ENCODE assay signal across 26 mouse cellular contexts in the genomic region with DNA sequence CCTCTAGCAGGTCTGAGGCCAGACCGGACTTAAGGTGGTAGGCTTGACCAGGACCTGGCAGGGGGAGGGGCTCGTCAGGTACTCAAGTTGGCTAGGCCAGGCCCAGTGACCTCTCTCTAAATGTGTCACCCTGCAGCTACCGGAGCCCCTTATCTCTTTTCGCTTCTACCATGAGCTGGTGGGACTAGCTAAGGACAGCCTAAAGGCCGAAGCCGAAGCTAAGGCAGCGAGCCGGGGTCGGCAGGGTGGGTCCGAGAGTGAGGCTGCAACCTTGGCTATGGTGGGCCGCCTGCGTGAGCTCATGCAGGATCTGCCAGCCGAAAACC. TPM values are rescaled to one million over a fixed set of nuclear protein-coding genes. Genes with fewer than 3 reads are reported as not detected.
DNase-seq lines count a peak whose midpoint lies in the region; ATAC-seq lines count a peak whose summit lies in the region.
"Had no signal": no experiment of that assay in that cellular context is flagged by ENCODE, and none has a peak within 500 bp of the region (broad histone marks: within the 10 kb centered on the region; RNA-seq: fewer than 3 reads in every experiment).

No protein-coding gene starts in this region.

- H3K9ac ChIP-seq in heart, embryonic 12.5 days, result no peak overlapping the region
- H3K9ac ChIP-seq: embryonic facial prominence, embryonic 13.5 days; embryonic facial prominence, embryonic 15.5 days; forebrain, embryonic 12.5 days had no signal

- peaks cover 15% of the 10 kb centered on the region for H3K4me1 ChIP-seq in heart, embryonic 12.5 days (replicated peaks)
- peaks cover 99% of the 10 kb centered on the region for H3K4me1 ChIP-seq in megakaryocyte, embryonic 14.5 days
- peaks cover 16% of the 10 kb centered on the region; the same call in 1 of the 2 replicates for H3K4me1 ChIP-seq in embryonic facial prominence, embryonic 10.5 days
- H3K4me1 ChIP-seq: forebrain, embryonic 12.5 days had no signal

- no peak overlapping the region for H3K4me3 ChIP-seq in heart, embryonic 12.5 days
- H3K4me3 ChIP-seq in megakaryocyte, embryonic 14.5 days (replicated peaks), result peak overlapping the region; percentile 76
- no peak overlapping the region for H3K4me3 ChIP-seq in embryonic facial prominence, embryonic 10.5 days
- H3K4me3 ChIP-seq: embryonic facial prominence, embryonic 13.5 days; embryonic facial prominence, embryonic 15.5 days; erythroblast, embryonic 14.5 days; forebrain, embryonic 10.5 days; forebrain, embryonic 12.5 days had no signal

- peak; percentile 93 for DNase-seq in heart, adult 11 months
- no peak for DNase-seq in embryonic facial prominence, embryonic 10.5 days (ENCODE audit: low spot score)
- DNase-seq: adrenal gland, adult 8-10 months; adrenal gland, postnatal 14 days; adrenal gland, postnatal 36 days; B cell, adult 2 months; cerebellum, adult 11-12 months; cerebellum, adult 2 months; cerebellum, adult 9-10 months; cerebellum, postnatal 10 days; cerebellum, postnatal 25 days had no signal

- H3K36me3 ChIP-seq in heart, embryonic 12.5 days, result peaks cover 20% of the 10 kb centered on the region
- H3K36me3 ChIP-seq in megakaryocyte, embryonic 14.5 days (replicated peaks; ENCODE audit: low read length), result peaks cover 99% of the 10 kb centered on the region
- peaks cover 49% of the 10 kb centered on the region for H3K36me3 ChIP-seq in embryonic facial prominence, embryonic 10.5 days (replicated peaks)
- H3K36me3 ChIP-seq: embryonic facial prominence, embryonic 13.5 days; embryonic facial prominence, embryonic 15.5 days; forebrain, embryonic 12.5 days had no signal

- H3K4me2 ChIP-seq in heart, embryonic 12.5 days, result no peak overlapping the region
- H3K4me2 ChIP-seq: embryonic facial prominence, embryonic 13.5 days; embryonic facial prominence, embryonic 15.5 days; forebrain, embryonic 12.5 days had no signal

- no peak for ATAC-seq in heart, embryonic 12.5 days (ENCODE audit: insufficient number of reproducible peaks, low FRiP score)
- no peak for ATAC-seq in megakaryocyte, adult 5-6 weeks (ENCODE audit: poor library complexity, severe bottlenecking)
- ATAC-seq: activated CD4-positive, CD25-positive, alpha-beta regulatory T cell, adult 4 months; CD4-positive, CD25-positive, alpha-beta regulatory T cell, adult 4 months; forebrain, embryonic 14.5 days; forebrain, embryonic 16.5 days; Patski had no signal

- 86% methylated on average over 13 of the region's 13 CpGs for WGBS in heart, embryonic 12.5 days
- WGBS in embryonic facial prominence, embryonic 10.5 days, result 93% methylated on average over 13 of the region's 13 CpGs

- H3K27me3 ChIP-seq in heart, embryonic 12.5 days (replicated peaks), result no peaks in the 10 kb centered on the region
- no peaks in the 10 kb centered on the region for H3K27me3 ChIP-seq in megakaryocyte, embryonic 14.5 days (replicated peaks)
- H3K27me3 ChIP-seq in embryonic facial prominence, embryonic 10.5 days (replicated peaks; ENCODE audit: low read depth, poor library complexity, severe bottlenecking), result no peaks in the 10 kb centered on the region
- H3K27me3 ChIP-seq: CH12.LX; embryonic facial prominence, embryonic 13.5 days; embryonic facial prominence, embryonic 15.5 days; Patski had no signal

- H3K9me3 ChIP-seq in heart, embryonic 12.5 days (replicated peaks), result no peaks in the 10 kb centered on the region
- no peaks in the 10 kb centered on the region for H3K9me3 ChIP-seq in megakaryocyte, embryonic 14.5 days
- no peaks in the 10 kb centered on the region for H3K9me3 ChIP-seq in embryonic facial prominence, embryonic 10.5 days
- H3K9me3 ChIP-seq: embryonic facial prominence, embryonic 13.5 days; embryonic facial prominence, embryonic 15.5 days; forebrain, embryonic 10.5 days; forebrain, embryonic 12.5 days; G1E had no signal

- no peak overlapping the region for H3K27ac ChIP-seq in heart, embryonic 12.5 days (ENCODE audit: poor library complexity, severe bottlenecking)
- no peak overlapping the region for H3K27ac ChIP-seq in embryonic facial prominence, embryonic 10.5 days (replicated peaks)
- H3K27ac ChIP-seq: embryonic facial prominence, embryonic 13.5 days; embryonic facial prominence, embryonic 15.5 days; forebrain, embryonic 10.5 days; forebrain, embryonic 12.5 days had no signal

RNA-seq across cellular contexts. Expression of a gene that starts 11.1 kb away (rescaled TPM):
- 132 and 135 TPM in 2 replicates for polyA plus RNA-seq in heart, embryonic 12.5 days (2016; fragmentation: Nextera tagmentation; extraction: Ambion mirVana)
- 147 and 260 TPM in 2 replicates for polyA plus RNA-seq in megakaryocyte, embryonic 14.5 days (2012; ENCODE audit: insufficient read depth, low replicate concordance)
- 70.2 and 70.7 TPM in 2 replicates for total RNA-seq in megakaryocyte, adult 5-6 weeks (2015)
- 58.4 and 69.2 TPM in 2 replicates for total RNA-seq in megakaryocyte, adult 5-6 weeks (2017)
- 312 and 316 TPM in 2 replicates for polyA plus RNA-seq in embryonic facial prominence, embryonic 10.5 days (2016; fragmentation: Nextera tagmentation; extraction: Ambion mirVana)

RNA-seq across cellular contexts. Expression of a gene that starts 12.0 kb away (rescaled TPM):
- 7.5 and 8.5 TPM in 2 replicates for polyA plus RNA-seq in heart, embryonic 12.5 days (2016; fragmentation: Nextera tagmentation; extraction: Ambion mirVana)
- 375 and 477 TPM in 2 replicates for polyA plus RNA-seq in megakaryocyte, embryonic 14.5 days (2012; ENCODE audit: insufficient read depth, low replicate concordance)
- 135 and 140 TPM in 2 replicates for total RNA-seq in megakaryocyte, adult 5-6 weeks (2015)
- total RNA-seq in megakaryocyte, adult 5-6 weeks (2017), result 235 and 237 TPM in 2 replicates
- polyA plus RNA-seq in embryonic facial prominence, embryonic 10.5 days (2016; fragmentation: Nextera tagmentation; extraction: Ambion mirVana), result 11.2 and 11.3 TPM in 2 replicates

RNA-seq across cellular contexts. Expression of a gene that starts 18.5 kb away (rescaled TPM):
- polyA plus RNA-seq in heart, embryonic 12.5 days (2016; fragmentation: Nextera tagmentation; extraction: Ambion mirVana), result 677 and 717 TPM in 2 replicates
- polyA plus RNA-seq in megakaryocyte, embryonic 14.5 days (2012; ENCODE audit: insufficient read depth, low replicate concordance), result 3,942 and 9,172 TPM in 2 replicates
- total RNA-seq in megakaryocyte, adult 5-6 weeks (2015), result 259 and 303 TPM in 2 replicates
- total RNA-seq in megakaryocyte, adult 5-6 weeks (2017), result 375 and 378 TPM in 2 replicates
- polyA plus RNA-seq in embryonic facial prominence, embryonic 10.5 days (2016; fragmentation: Nextera tagmentation; extraction: Ambion mirVana), result 618 and 672 TPM in 2 replicates

RNA-seq across cellular contexts. Expression of a gene that starts 32.2 kb away (rescaled TPM):
- polyA plus RNA-seq in heart, embryonic 12.5 days (2016; fragmentation: Nextera tagmentation; extraction: Ambion mirVana), result 4.5 and 5.1 TPM in 2 replicates
- polyA plus RNA-seq in megakaryocyte, embryonic 14.5 days (2012; ENCODE audit: insufficient read depth, low replicate concordance), result 47.4 and 62.2 TPM in 2 replicates
- total RNA-seq in megakaryocyte, adult 5-6 weeks (2015), result 32.6 and 34.7 TPM in 2 replicates
- total RNA-seq in megakaryocyte, adult 5-6 weeks (2017), result 33.6 and 37.4 TPM in 2 replicates
- 2.9 and 3.2 TPM in 2 replicates for polyA plus RNA-seq in embryonic facial prominence, embryonic 10.5 days (2016; fragmentation: Nextera tagmentation; extraction: Ambion mirVana)

RNA-seq across cellular contexts. Expression of a gene that starts 40.1 kb away (rescaled TPM):
- 302 and 307 TPM in 2 replicates for polyA plus RNA-seq in heart, embryonic 12.5 days (2016; fragmentation: Nextera tagmentation; extraction: Ambion mirVana)
- polyA plus RNA-seq in megakaryocyte, embryonic 14.5 days (2012; ENCODE audit: insufficient read depth, low replicate concordance), result 1,011 and 1,303 TPM in 2 replicates
- total RNA-seq in megakaryocyte, adult 5-6 weeks (2015), result 174 and 175 TPM in 2 replicates
- total RNA-seq in megakaryocyte, adult 5-6 weeks (2017), result 286 and 299 TPM in 2 replicates
- 234 and 253 TPM in 2 replicates for polyA plus RNA-seq in embryonic facial prominence, embryonic 10.5 days (2016; fragmentation: Nextera tagmentation; extraction: Ambion mirVana)

Comparison
In these comparisons a context has a peak if more than half of its experiments do, and no peak if none do; other contexts are left out.
1. RNA of a gene that starts 12.0 kb away (polyA plus RNA-seq): 375 to 477 TPM in megakaryocyte, embryonic 14.5 days; 11.2 to 11.3 TPM in embryonic facial prominence, embryonic 10.5 days and 7.5 to 8.5 TPM in heart, embryonic 12.5 days; every median in the first group is over 10 times any median in the second.